Comparison of ENCODE assay signal across 12 mouse cellular contexts in the genomic region with DNA sequence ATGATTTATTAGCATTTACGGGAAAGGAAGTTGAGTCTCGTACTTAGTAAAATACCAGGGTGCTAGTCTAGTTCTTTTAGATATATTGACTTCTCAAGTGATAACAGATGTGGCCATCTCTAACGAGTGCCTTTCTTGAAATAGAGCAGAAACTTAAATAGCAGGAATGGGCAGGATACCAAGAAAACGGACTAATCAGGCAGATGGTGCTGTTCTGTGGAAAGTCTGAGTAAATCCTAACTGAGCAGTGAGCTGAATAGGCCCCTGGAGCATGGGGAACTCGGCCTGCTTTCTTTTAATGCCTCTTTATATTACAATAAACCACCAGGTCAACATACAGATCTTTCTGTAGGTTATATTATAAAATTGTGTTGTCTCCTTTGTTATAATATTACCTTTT. TPM values are rescaled to one million over a fixed set of nuclear protein-coding genes. Genes with fewer than 3 reads are reported as not detected.
DNase-seq lines count a peak whose midpoint lies in the region; ATAC-seq and TF ChIP-seq lines count a peak whose summit lies in the region.
"Had no signal": no experiment of that assay in that cellular context is flagged by ENCODE, and none has a peak within 500 bp of the region (broad histone marks: within the 10 kb centered on the region; RNA-seq: fewer than 3 reads in every experiment).

No protein-coding gene starts in this region.

- 48% methylated on average over 5 of the region's 5 CpGs for WGBS in hindbrain, postnatal 0 days
- 77% methylated on average over 5 of the region's 5 CpGs for WGBS in hindbrain, embryonic 10.5 days
- WGBS in liver, embryonic 11.5 days = 68% methylated on average over 5 of the region's 5 CpGs

- no peak overlapping the region for H3K4me3 ChIP-seq in hindbrain, postnatal 0 days (ENCODE audit: low read length)
- H3K4me3 ChIP-seq in hindbrain, embryonic 10.5 days = no peak overlapping the region
- no peak overlapping the region for H3K4me3 ChIP-seq in liver, embryonic 11.5 days (ENCODE audit: low read depth, low read length)

- H3K4me2 ChIP-seq in hindbrain, postnatal 0 days (ENCODE audit: low read depth, low read length) = no peak overlapping the region
- H3K4me2 ChIP-seq in liver, embryonic 11.5 days = no peak overlapping the region

- intact Hi-C loops in left cerebral cortex, postnatal 36 days (cut with DNase I) = loop anchor here (5.0 kb wide), 1 partner anchor 126 kb away; no protein-coding TSS in a partner anchor

- DNase-seq in hindbrain, postnatal 0 days (ENCODE audit: low spot score) = peak; percentile 77
- DNase-seq in hindbrain, embryonic 10.5 days (ENCODE audit: low spot score) = no peak
- DNase-seq in cerebellum, adult 11 months = peak; percentile 30
- DNase-seq in embryo, embryonic 10.5 days (ENCODE audit: low spot score) = peak; percentile 27
- peak; percentile 12 to 30 for DNase-seq in left cerebral cortex, postnatal 36 days (ENCODE audit: low spot score in 2 of 2)
- DNase-seq in liver, embryonic 11.5 days (ENCODE audit: low spot score) = no peak
- no peak for DNase-seq in T-cell, adult 2 months (ENCODE audit: low spot score)
- no peak for DNase-seq in spleen, postnatal 10 days (ENCODE audit: low spot score in 2 of 2)
- DNase-seq: adrenal gland, postnatal 36 days; thymus, postnatal 4 days had no signal

- H3K9me3 ChIP-seq in hindbrain, postnatal 0 days (ENCODE audit: low read length) = no peaks in the 10 kb centered on the region
- H3K9me3 ChIP-seq in hindbrain, embryonic 10.5 days = no peaks in the 10 kb centered on the region
- H3K9me3 ChIP-seq in liver, embryonic 11.5 days (ENCODE audit: control insufficient read depth, low read length) = no peaks in the 10 kb centered on the region
- H3K9me3 ChIP-seq: G1E had no signal

- ATAC-seq in hindbrain, postnatal 0 days = peak; percentile 71
- no peak for ATAC-seq in liver, embryonic 11.5 days (replicated peaks; ENCODE audit: low FRiP score)

- H3K27me3 ChIP-seq in hindbrain, postnatal 0 days (ENCODE audit: insufficient read depth, low read length) = no peaks in the 10 kb centered on the region
- no peaks in the 10 kb centered on the region for H3K27me3 ChIP-seq in hindbrain, embryonic 10.5 days (ENCODE audit: insufficient read depth, poor library complexity, severe bottlenecking)
- H3K27me3 ChIP-seq in liver, embryonic 11.5 days (replicated peaks; ENCODE audit: control insufficient read depth, insufficient read depth, low read length) = no peaks in the 10 kb centered on the region

- no peaks in the 10 kb centered on the region for H3K36me3 ChIP-seq in hindbrain, postnatal 0 days (ENCODE audit: insufficient read depth, low read length)
- no peaks in the 10 kb centered on the region for H3K36me3 ChIP-seq in hindbrain, embryonic 10.5 days
- H3K36me3 ChIP-seq in liver, embryonic 11.5 days (ENCODE audit: control insufficient read depth, insufficient read depth, low read length) = no peaks in the 10 kb centered on the region
- H3K36me3 ChIP-seq: G1E had no signal

- no peak overlapping the region for H3K27ac ChIP-seq in hindbrain, postnatal 0 days
- H3K27ac ChIP-seq in hindbrain, embryonic 10.5 days = no peak overlapping the region
- H3K27ac ChIP-seq in liver, embryonic 11.5 days (ENCODE audit: low read depth, low read length) = no peak overlapping the region
- H3K27ac ChIP-seq: macrophage had no signal

- 0 out of 2 replicates have a peak, but pooled peaks have one; percentile 11 for TF ChIP-seq CTCF in hindbrain, postnatal 0 days (IDR thresholded peaks at IDR 0.05; ENCODE audit: low read depth)

- no peaks in the 10 kb centered on the region for H3K4me1 ChIP-seq in hindbrain, postnatal 0 days (ENCODE audit: insufficient read depth, low read length)
- H3K4me1 ChIP-seq in hindbrain, embryonic 10.5 days (replicated peaks) = no peaks in the 10 kb centered on the region
- no peaks in the 10 kb centered on the region for H3K4me1 ChIP-seq in liver, embryonic 11.5 days (replicated peaks; ENCODE audit: control insufficient read depth, insufficient read depth, low read length)

- no peak overlapping the region for H3K9ac ChIP-seq in hindbrain, postnatal 0 days (replicated peaks; ENCODE audit: low read length)
- H3K9ac ChIP-seq in liver, embryonic 11.5 days (ENCODE audit: low read depth, low read length) = no peak overlapping the region

RNA-seq across cellular contexts. Expression of a gene that starts 22.0 kb away (rescaled TPM):
- total RNA-seq in hindbrain, postnatal 0 days (2014; rRNA removed) = 76.4 and 81.6 TPM in 2 replicates
- polyA plus RNA-seq in hindbrain, postnatal 0 days (2015; fragmentation: Nextera tagmentation; extraction: Ambion mirVana) = 39.8 and 44.7 TPM in 2 replicates
- 42.2 and 48.0 TPM in 2 replicates for polyA plus RNA-seq in hindbrain, embryonic 10.5 days (2016; fragmentation: Nextera tagmentation; extraction: Ambion mirVana)
- 10 to 100 TPM; 43.9 to 61.3 TPM for total RNA-seq in left cerebral cortex, postnatal 36 days (2021)
- polyA plus RNA-seq in liver, embryonic 11.5 days (2014; fragmentation: Nextera tagmentation; extraction: Ambion mirVana) = 26.6 and 30.8 TPM in 2 replicates

Comparison
In these comparisons a context has a peak if more than half of its experiments do, and no peak if none do; other contexts are left out.
1. DNase-seq: peak in hindbrain, postnatal 0 days (single experiment), cerebellum, adult 11 months (single experiment), embryo, embryonic 10.5 days (single experiment) and left cerebral cortex, postnatal 36 days (2 of 2); none in hindbrain, embryonic 10.5 days (single experiment), liver, embryonic 11.5 days (single experiment), T-cell, adult 2 months (single experiment) and spleen, postnatal 10 days (0 of 2).